Mouse (Mus musculus) pancreas, adult 10 weeks (tissue): ENCODE data around the gene Akap10. TPM values are rescaled to one million over a fixed set of nuclear protein-coding genes. Genes with fewer than 3 reads are reported as not detected.

Source experiments
- polyA plus RNA-seq: library from polyadenylated mRNA; stranded (reverse); fragments of 350-450 nt; fragmentation: Illumina TruSeq; extraction: RNeasy Lipid Tissue Mini Kit (QIAGEN cat#74804); gene quantifications from one replicate; pipeline ENCODE4 v1.2.3, GENCODE M21; 2015; ENCODE audit warnings: low read depth, low replicate concordance; ENCODE audit not compliant: insufficient read depth

Akap10 gene
- polyA plus RNA-seq = 4.7 TPM

DNA sequence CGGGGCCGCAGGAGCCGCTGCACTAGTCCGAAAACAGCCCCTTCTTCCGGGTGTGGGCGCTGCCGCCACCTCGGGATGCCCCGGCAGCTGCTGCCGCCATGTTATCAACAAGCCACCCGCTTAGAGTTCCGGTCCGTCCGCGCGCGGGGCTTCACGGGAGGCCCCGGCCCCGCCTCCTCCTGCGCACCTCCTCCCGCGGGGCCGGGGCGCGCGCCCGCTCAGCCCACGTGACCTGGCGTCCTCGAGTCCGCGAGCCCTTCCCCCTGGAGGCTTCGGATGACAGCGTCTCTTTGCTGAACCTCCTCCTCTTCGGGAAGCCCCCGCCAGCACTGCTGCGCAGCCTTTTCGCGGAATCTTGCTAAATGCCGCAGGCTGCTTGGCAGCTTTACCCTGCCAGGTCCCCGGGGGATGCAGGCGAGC lies at the start of gene Akap10:
Gene Akap10 (minus strand): TSS at position 155 of the 420 bp plus-strand sequence.

DNA sequence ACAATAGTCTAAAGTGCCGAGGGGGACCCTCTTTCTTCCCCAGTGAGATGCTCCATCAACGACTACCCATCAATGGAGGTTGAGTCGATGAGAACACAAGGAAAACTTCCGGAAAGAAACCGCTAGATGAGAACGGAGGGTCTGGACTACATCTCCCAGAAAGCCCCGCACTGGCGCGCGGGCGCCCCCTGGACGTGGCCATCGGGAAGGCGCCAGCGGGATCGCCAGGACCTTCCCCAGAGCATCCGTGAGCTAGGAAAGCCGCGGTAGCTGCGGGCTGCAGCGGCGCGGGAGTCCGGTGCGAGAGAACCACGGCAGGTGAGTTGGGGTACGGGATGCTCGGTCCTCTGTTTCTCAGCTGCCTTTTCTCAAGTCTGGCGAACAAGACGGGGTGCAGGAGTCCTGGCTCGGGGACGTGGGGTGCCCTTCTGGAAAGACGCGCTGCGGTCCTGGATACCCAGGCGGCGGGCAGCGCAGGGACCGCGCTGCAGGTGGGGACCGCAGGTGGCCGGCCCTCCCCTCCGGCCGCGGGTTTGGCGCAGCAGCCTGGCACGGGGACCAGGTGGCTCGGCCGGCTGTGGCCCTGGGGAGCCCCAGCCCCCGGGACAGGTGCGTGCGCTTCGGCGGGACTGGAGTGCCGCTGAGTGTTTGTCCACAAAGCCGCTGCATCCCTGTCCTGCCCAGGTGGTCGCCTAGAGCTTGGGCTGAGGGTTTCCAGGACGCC lies 26.7 kb upstream of the Akap10 start, which contains the start of gene Specc1:
Gene Specc1 (plus strand): TSS at position 192 of the 724 bp plus-strand sequence.

GRCm38 (mm10) chr11:61854988-61855411 lies 75.1 kb downstream of the Akap10 start, which contains the start of gene Ulk2:
Gene Ulk2 (minus strand): TSS chr11:61855073.

Other genes with a start within 250 kb of the Akap10 start
- 1.3 TPM for gene Fam83g, start 246.2 kb downstream of the Akap10 start, polyA plus RNA-seq
- gene Slc5a10, start 209.4 kb downstream of the Akap10 start, polyA plus RNA-seq = not detected
- 4.5 TPM for gene Prpsap2, start 168.2 kb downstream of the Akap10 start, polyA plus RNA-seq
- gene Ulk2, start 75.2 kb downstream of the Akap10 start, polyA plus RNA-seq = 5.5 TPM
- gene Specc1, start 26.5 kb upstream of the Akap10 start, polyA plus RNA-seq = 1.9 TPM